Mouse (Mus musculus) megakaryocyte, embryonic 14.5 days (primary cell): Measurements from ENCODE around the gene Pkn1.

Source experiments
- FLI1 ChIP-seq: IDR thresholded peaks from 2 replicates; pipeline ENCODE4 v1.6.1; 2012; ENCODE audit warnings: low read length, inconsistent platforms, mixed read lengths
- GATA1 ChIP-seq: IDR thresholded peaks from 3 replicates; pipeline ENCODE4 v1.6.1; 2012; ENCODE audit warnings: mixed read lengths, low read length, inconsistent platforms, borderline replicate concordance

- TF ChIP-seq GATA1 (no peak), FLI1 (no peak)
These were observed 3.5 kb downstream of the Pkn1 start for GRCm38 (mm10) chr8:83695351-83696106.
